Mouse (Mus musculus): Measurements from ENCODE around the gene Dph5.

DNA sequence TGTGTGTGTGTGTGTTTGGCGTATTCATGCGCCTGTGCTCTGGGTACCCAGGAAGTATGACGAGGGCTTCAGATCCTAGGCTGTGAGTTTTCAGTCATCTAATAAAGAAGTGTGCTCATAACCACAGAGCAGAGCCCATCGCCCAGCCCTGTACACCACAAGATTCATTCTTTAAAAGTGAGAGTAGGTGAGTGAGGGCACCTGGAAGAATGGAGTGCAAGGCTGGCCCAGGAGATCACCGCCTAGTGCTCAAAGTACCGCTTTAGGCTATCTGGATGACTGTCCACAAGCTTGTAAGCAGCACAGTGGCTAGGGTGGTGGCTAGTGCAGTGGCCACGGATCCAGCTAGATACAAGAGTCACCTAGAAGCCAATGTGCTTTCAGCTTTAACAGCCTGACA is 69.6 kb downstream of the Dph5 start:
- TF ChIP-seq CTCF (IDR thresholded peaks at IDR 0.05; ENCODE audit: control insufficient read depth, insufficient read depth, insufficient read length) = no peak
- no peak for TF ChIP-seq USF1 (IDR thresholded peaks at IDR 0.05; ENCODE audit: low read depth)

Measured in C2C12 (cell line).